Mouse (Mus musculus): Measurements from ENCODE around the gene Pik3ca.
"Not testable (repeated sequence)": the region's sequence is repeated elsewhere in the genome, so short reads cannot be mapped to it uniquely, and the experiment has no call there.

The Pik3ca gene

DNA sequence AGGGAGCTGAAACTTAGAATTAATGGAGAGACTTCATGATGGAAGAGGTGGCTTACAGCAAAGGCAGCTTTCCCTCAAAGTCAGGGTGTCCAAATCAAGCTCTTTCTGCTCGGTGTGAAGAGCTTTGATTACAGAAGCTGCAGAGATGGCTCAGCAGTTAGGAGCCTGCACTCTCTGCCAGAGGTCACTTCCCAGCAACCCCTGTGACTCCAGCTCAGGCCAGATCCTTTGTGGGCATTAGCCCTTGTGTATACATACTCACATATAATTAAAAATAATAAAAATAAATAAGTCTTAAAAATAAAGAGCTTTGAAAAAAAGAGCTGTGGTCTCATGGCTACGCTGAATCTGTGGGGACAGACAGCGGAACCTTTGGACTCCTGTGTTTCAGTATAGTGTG, 4.1 kb downstream of the Pik3ca start:
- no peak for DNase-seq (ENCODE audit: low read depth)

DNA sequence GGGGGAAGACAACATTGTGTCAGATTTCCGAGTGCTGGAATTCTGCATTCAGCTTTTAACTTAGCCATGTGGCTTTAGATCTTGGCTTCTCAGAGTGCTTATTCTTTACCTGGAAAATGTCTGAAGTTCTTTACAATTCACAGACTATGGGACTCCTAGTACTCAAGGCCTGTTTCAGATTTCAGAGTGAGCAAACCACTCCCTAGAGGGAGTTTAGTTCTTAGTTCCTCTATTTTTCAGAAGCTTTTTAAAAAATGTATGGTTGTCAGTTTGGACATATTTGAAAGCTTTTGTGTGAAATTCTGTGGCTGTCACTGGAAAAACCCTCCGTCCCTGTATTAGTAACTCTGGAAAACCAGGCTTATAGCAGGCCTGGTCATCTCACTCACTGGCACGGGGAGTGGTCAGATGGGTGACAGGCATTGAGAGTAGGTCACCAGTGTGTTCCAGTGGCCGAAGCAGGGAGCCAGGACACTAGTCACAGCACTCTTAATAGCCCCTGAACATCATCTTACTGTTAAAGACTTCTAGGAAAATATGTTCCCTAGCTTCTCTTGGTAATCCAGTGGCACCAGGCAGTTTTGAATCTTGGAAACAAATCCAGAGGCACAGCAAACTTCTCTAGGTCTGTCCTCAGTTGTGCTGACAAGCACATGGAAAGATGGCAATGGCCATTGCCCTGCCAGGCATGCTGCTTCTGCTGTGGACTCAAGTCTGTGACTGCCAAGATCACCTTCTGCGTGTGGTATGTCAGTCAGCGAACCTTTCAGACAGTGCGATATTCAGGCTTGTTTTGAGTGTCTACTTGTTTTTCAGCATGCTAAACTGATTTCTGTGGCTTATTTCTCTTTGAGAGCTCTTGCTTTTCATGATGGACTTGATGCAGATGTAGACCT, 5.8 kb downstream of the Pik3ca start:
- no peak for DNase-seq (ENCODE audit: low read depth)

- no peak for DNase-seq (ENCODE audit: low read depth)
Observed at GRCm38 (mm10) chr3:32405699-32406098, 8.2 kb downstream of the Pik3ca start.

- no peak for DNase-seq (ENCODE audit: low read depth)
Observed at GRCm38 (mm10) chr3:32406804-32407203, 9.3 kb downstream of the Pik3ca start.

DNA sequence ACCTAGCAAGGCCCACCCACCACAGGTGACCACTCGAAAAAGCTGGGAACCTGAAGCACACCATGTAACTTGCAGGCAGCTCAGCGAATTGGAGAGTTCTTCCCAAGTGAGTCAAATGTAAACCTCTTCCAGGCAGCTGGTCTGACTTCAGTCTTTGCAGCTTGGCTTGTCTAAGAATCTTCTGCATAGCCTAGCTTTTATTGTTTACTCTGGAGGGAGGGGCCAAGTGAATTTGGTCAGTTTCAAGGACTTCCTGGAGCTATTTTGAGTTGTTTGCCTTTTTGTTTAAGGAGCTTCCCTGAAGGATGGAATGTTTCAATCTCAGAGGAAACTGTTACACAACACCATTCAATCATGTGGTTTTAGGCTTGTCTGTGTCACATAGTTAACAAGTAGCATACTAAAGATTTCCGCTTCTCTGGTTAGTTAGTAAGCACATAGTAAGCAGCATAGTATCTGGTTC, 11.4 kb downstream of the Pik3ca start:
- DNase-seq (ENCODE audit: low read depth), result no peak

GRCm38 (mm10) chr3:32412502-32413044, 15.1 kb downstream of the Pik3ca start:
- DNase-seq (ENCODE audit: low read depth), result no peak

DNA sequence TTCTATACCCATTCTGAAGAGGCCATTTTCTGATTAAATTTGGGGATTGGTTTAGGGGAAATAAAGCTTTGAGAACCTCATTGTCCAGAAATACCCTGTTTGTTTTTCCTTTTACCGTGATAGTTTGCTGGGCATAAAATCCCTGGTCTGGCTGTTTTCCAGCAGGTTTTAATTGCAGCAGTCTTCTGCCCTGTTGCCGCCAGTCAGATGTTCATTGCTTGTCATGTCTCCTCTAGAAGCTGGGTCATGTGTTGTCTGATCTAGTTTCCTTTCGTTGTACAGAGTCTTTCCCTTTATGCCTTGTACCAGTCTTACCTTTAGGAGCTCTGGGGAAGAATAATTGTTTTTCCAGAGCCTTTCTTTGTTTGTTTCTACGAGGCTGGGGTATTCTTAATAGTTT, 16.9 kb downstream of the Pik3ca start:
- no peak for DNase-seq (ENCODE audit: low read depth)

DNA sequence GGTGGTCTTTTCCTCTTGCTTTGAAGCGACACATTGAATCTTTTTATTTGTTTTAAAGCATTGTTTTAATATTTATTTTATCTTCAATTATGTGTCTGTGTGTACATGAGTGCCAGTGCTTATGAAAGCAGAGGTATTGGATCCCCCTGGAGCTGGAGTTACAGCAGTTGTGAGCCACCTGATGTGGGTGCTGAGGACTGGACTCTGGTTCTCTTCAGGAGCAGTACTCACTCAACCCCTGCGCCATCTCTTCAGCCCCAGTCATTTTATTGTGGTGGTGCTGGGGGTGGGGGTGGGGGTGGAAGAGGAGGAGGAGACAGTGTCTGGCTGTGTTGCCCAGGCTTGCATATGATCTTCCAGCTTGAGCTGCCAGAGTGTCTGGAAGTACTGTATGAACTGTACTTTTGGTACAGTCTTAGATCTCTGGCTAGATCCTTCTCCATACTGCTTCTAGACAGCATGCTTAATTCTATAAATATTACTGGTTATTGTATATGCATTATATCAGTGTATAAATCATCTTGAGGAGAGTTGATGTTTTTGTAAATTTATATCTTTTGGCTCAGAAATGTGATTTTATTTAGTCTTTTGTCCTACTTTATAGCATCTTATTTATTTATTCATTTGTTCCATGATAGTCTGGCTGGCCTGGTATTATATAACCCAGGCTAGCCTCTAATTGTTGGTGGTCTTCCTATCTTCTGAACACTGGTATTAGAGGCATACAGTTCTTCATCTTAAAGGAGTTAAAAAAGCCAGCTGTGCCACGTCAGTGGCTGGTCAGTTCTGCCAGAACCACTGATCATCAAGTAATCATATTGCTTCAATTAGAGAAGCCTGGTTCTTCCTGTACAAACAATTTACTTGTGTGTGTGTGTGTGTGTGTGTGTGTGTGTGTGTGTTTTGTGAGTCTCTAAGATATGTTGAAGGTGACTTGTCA, 18.2 kb downstream of the Pik3ca start:
- no peak for DNase-seq (ENCODE audit: low read depth)

DNA sequence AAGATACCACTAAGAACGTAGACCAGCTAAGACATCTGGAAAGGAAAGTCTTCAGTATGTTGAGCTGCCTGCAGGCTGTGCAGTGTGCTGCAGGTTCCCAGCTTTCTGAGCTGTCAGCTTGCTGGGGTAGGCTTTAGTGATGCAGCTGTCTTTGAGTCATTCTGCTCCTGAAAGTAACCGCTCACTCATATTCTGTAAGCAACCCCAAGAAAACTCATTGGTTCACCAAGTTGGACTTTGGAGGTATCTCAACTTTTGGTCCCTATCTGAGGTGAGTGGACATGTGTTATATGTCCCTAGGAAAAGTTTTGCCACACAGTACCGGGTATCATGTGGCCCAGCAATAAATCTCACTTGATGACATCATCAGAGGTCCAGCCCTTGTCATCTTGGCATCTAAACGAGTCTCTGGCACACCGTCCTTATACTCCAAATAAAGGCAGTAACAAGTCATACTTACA, 20.3 kb downstream of the Pik3ca start:
- no peak for DNase-seq (ENCODE audit: low read depth)

- DNase-seq (ENCODE audit: low read depth), result no peak
Observed at GRCm38 (mm10) chr3:32419866-32420265, 22.4 kb downstream of the Pik3ca start.

DNA sequence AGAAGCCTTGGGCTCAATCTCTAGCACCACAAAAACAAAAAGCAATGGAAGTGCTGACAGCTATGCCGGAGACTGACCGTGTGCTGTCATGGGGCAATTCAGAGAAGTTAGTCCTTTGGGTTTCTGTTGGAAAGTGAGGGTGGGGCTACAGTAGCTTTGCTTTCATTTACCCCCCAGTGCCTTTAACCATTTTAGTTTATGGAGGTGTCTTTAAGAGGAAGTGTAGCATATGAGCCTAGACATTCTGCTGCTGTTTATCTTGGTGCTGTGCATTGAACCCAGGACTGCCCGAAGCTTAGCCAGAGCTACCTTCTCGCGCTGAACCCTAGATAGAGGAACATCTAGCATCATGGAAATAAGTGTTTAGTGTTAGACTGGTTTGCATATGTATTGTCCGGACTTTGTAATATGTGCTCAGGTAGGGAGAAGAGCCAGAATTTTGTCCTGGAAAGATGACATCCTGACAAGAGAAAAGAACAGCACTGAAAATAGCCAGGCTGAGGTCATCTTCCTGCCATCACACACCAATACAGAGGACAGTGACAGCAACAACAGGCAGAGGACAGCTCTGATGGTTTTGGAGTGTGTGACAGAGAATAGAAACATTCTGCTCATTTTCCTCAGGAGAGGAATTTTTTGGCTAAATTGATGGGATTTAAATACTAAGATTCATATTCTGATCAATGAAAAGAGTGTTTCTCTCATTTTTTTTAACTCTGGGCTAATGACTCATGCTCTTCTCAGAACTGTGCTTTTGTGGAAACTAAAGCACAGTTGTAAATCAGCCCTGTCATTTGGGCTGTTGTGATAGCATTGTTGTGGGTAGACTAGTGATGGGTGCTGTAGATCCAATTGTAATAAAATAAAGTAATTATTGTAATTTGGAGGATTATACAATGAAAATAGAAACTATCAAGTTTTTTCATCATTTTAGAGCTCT, 23.9 kb downstream of the Pik3ca start:
- no peak for DNase-seq (ENCODE audit: low read depth)

- DNase-seq (ENCODE audit: low read depth), result no peak
Observed at GRCm38 (mm10) chr3:32427695-32428094, 30.2 kb downstream of the Pik3ca start.

DNA sequence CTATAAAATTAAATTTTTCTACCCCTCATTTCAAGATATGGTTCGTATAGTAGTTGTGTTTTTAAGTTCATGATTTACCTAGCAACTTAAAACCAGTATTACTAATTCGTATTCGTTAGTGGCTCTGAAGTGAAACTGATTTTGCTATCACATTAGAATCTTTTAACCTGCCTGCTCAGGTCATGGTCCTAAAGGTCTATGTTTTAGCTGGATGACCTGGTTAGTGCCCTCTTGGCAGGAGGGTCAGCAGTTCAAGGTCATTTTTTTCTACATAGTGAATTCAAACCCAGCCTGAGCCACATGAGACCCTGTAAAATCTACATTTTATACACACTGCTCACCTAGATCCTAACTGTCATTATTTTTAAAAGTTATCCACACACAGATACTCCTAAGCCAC, 30.9 kb downstream of the Pik3ca start:
- DNase-seq (ENCODE audit: low read depth), result no peak

DNA sequence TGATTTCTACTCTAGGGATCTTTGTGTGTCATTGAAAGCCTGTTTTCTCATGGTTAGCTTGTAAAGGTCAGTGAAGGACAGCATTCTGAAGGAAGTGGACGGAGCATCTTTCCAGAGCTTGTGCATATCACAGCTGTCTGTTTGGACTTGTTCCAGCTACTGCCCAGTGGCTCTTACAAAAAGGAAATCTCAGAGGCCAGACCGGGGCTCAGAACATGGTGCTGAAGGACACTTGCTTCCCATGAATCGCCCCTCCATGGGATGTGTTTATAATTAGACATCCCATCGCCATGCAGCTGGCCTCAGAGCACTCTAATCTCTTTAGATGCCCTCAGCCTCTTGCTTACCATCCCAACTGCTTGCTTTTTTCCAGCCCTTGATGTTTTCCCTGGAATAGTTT, 31.4 kb downstream of the Pik3ca start:
- DNase-seq (ENCODE audit: low read depth), result no peak

- DNase-seq (ENCODE audit: low read depth), result not testable (repeated sequence)
Observed at GRCm38 (mm10) chr3:32429351-32429750, 31.9 kb downstream of the Pik3ca start.

- DNase-seq (ENCODE audit: low read depth), result no peak
Observed at GRCm38 (mm10) chr3:32430394-32430793, 32.9 kb downstream of the Pik3ca start.

DNA sequence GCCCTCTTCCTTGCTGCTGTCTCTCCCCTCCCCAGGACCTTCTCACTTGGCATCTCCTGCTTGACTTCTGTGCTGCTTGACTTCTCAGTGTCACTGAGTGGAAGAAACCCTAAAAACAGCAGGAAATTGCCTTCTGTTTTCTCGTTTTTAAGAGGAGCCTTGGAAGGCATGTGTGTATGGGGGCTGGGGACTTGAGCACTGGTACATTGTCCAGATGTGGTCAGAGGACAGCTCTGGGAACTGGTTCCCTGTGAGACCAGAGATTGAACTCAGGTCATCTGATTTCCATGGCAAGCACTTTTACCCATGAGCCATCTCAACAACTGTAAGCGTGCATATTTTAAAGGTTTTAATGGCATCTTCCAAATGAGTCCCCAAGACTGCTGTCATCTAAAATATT, 36.5 kb downstream of the Pik3ca start:
- no peak for DNase-seq (ENCODE audit: low read depth)

GRCm38 (mm10) chr3:32436101-32436500, 38.6 kb downstream of the Pik3ca start:
- DNase-seq (ENCODE audit: low read depth), result no peak

GRCm38 (mm10) chr3:32437297-32437696, 39.8 kb downstream of the Pik3ca start:
- DNase-seq (ENCODE audit: low read depth), result no peak

DNA sequence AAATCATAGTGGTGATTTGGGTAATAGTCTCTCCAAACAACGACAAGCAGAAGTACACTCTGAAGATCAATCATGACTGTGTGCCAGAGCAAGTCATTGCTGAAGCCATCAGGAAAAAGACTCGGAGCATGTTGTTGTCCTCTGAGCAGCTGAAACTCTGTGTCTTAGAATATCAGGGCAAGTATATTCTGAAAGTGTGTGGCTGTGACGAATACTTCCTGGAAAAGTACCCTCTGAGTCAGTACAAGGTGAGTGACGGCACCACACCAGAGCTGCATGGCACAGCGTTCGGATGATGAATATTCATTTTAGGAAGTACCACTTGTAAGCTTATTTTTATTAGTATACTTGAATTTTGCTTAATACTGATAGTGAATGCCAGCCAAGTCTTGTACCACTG, 40.3 kb downstream of the Pik3ca start:
- no peak for DNase-seq (ENCODE audit: low read depth)

- no peak for DNase-seq (ENCODE audit: low read depth)
Observed at GRCm38 (mm10) chr3:32438716-32439115, 41.2 kb downstream of the Pik3ca start.
